Mouse (Mus musculus) ES-Bruce4 (cell line): ENCODE measurements around the gene Ddit4.

ENCODE experiments used
- CTCF ChIP-seq: IDR thresholded peaks from one replicate; pipeline ENCODE4 v1.8.1; 2011; ENCODE audit warnings: low read depth, low read length
- EP300 ChIP-seq: IDR thresholded peaks from 2 replicates; pipeline ENCODE4 v1.6.1; 2011; ENCODE audit warnings: low read depth, low read length; ENCODE audit not compliant: insufficient read depth
- POLR2A ChIP-seq: IDR thresholded peaks from one replicate; pipeline ENCODE4 v1.8.1; 2011; ENCODE audit warnings: low read length; ENCODE audit not compliant: insufficient read depth

DNA sequence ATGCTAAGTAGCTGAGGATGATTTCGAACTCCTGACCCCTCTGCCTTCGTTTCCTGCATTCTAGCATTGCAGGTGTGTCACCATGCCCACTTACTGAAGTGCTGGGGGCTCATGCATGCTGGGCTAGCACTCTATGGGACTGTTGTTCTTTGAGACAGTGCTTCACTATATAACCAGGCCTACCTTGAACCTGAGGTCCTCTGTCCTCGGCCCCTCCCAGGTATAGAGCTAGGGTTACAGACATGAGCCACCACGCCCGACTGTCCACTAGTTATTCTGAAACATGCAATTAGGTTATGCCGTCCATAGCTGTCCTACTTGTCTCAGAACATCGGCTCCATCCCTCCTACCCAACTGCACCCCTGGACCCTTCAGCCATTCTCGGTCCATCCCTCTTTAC is 20.2 kb upstream of the Ddit4 start:
- TF ChIP-seq EP300 (no peak), CTCF (no peak), POLR2A (no peak)
